Mouse (Mus musculus) liver, adult 2 months (tissue): Measurements from ENCODE around the gene Tmem216. TPM values are rescaled to one million over a fixed set of nuclear protein-coding genes. Genes with fewer than 3 reads are reported as not detected.

ENCODE experiments used
- DNase-seq: peaks from one replicate; pipeline ENCODE4 v3.0.0-alpha.2; 2011; ENCODE audit warnings: low read depth, low spot score; ENCODE audit errors: extremely low read depth
- H3K27ac ChIP-seq: fragments of 200-500 bp; replicated peaks from 2 replicates; pipeline ENCODE4 v1.5.1; 2012; ENCODE audit warnings: low read depth, mild to moderate bottlenecking, control low read depth, inconsistent platforms, low read length; ENCODE audit not compliant: insufficient read depth
- H3K27me3 ChIP-seq: fragments of 200-500 bp; 2 replicates; pipeline ENCODE4 v1.6.1; 2012; ENCODE audit warnings: mild to moderate bottlenecking, moderate library complexity, low read length, inconsistent platforms; ENCODE audit not compliant: control insufficient read depth, insufficient read depth
- H3K36me3 ChIP-seq: fragments of 200-500 bp; 2 replicates; pipeline ENCODE4 v1.6.1; 2012; ENCODE audit warnings: low read length, inconsistent platforms; ENCODE audit not compliant: control insufficient read depth, insufficient read depth
- H3K4me1 ChIP-seq: fragments of 200-500 bp; 2 replicates; pipeline ENCODE4 v1.6.1; 2011; ENCODE audit warnings: low read length; ENCODE audit not compliant: control insufficient read depth, insufficient read depth
- H3K4me3 ChIP-seq: fragments of 200-500 bp; 2 replicates; pipeline ENCODE4 v1.5.1; 2011; ENCODE audit warnings: low read depth, mild to moderate bottlenecking, control low read depth, low read length, moderate library complexity; ENCODE audit not compliant: insufficient read depth
- H3K79me2 ChIP-seq: fragments of 200-500 bp; 2 replicates; pipeline ENCODE4 v1.6.1; 2012; ENCODE audit warnings: inconsistent platforms, mild to moderate bottlenecking, low read length, moderate library complexity; ENCODE audit not compliant: control insufficient read depth, insufficient read depth
- H3K9ac ChIP-seq: fragments of 200-500 bp; 2 replicates; pipeline ENCODE4 v1.6.1; 2012; ENCODE audit warnings: low read depth, mild to moderate bottlenecking, control low read depth, inconsistent platforms, low read length
- CTCF ChIP-seq: fragments of 200-500 bp; IDR thresholded peaks from 2 replicates; pipeline ENCODE4 v1.5.1; 2011; ENCODE audit warnings: low read depth, low read length, control low read depth
- POLR2A ChIP-seq: fragments of 200-500 bp; IDR thresholded peaks from 2 replicates; pipeline ENCODE4 v1.6.1; 2011; ENCODE audit warnings: low read length, control low read depth; ENCODE audit not compliant: insufficient read depth; ENCODE audit errors: extremely low read depth
- WGBS: fragments of 180-500 bp; shearing (Covaris S2); methylation state at CpG from one replicate; pipeline ENCODE4 v1.1.7; 2018; 5-methylcytosine and 5-hydroxymethylcytosine counted together
- polyA plus RNA-seq: library from polyadenylated mRNA; depleted of rRNA; stranded (reverse); fragments of >200 nt; gene quantifications from 2 replicates; pipeline ENCODE4 v1.2.3, GENCODE M21; 2012
- total RNA-seq: library from RNA; depleted of rRNA; stranded (reverse); fragments of >200 nt; gene quantifications from 2 replicates; pipeline ENCODE4 v1.2.3, GENCODE M21; 2014

Tmem216 gene
- total and polyA plus RNA-seq, 2 experiments = 3.7 to 11.3 TPM

DNA sequence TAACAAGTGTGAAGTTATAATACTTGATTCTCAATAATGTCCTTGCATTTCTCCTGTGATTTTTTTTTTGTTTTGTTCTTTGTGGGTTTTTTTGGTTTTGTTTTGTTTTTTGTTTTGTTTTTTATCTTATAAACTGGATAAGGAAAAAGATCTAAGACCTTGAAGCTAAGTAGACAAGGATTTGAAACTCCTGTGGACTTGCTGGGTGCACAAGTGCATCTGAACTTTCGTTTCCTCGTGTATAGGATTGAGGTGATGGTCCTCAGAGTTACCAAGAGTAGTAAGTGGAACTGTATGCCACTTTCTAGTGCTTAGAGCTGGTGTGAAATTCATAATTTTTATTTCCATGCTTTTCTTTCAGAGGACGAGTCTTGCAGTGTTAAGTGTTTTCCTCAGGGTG, 24.1 kb upstream of the Tmem216 start:
- Histone ChIP-seq H3K36me3 (peaks cover 11% of the 10 kb centered on the region; the same call in 1 of the 2 replicates), H3K79me2 (no peaks in the 10 kb centered on the region; the same call in 1 of the 2 replicates), H3K4me1 (peaks cover 6% of the 10 kb centered on the region; the same call in 1 of the 2 replicates), H3K4me3 (no peak overlapping the region), H3K9ac (no peak overlapping the region), H3K27ac (no peak overlapping the region), H3K27me3 (no peaks in the 10 kb centered on the region)
- no peak for DNase-seq
- WGBS = 97% methylated on average over 3 of the region's 3 CpGs
- no peak for TF ChIP-seq POLR2A
- no peak for TF ChIP-seq CTCF

GRCm38 (mm10) chr19:10576690-10577561, 20.9 kb upstream of the Tmem216 start, which contains the start of the genes Cyb561a3 and Tmem138:
Gene Cyb561a3, plus strand, starts transcription at chr19:10577172.
Gene Tmem138, minus strand, starts transcription at chr19:10577362.
- Histone ChIP-seq H3K4me1 (peaks cover 4% of the 10 kb centered on the region; the same call in 1 of the 2 replicates), H3K4me3 (peak within 1 kb of the TSS; percentile 79), H3K27ac (peak within 1 kb of the TSS; percentile 96), H3K27me3 (no peaks in the 10 kb centered on the region), H3K36me3 (peaks cover 12% of the 10 kb centered on the region; the same call in 1 of the 2 replicates), H3K79me2 (no peaks in the 10 kb centered on the region; the same call in 1 of the 2 replicates), H3K9ac (peak within 1 kb of the TSS; percentile 83)
- WGBS = 1% methylated on average over 44 of the region's 44 CpGs
- peak; percentile 87 for TF ChIP-seq POLR2A
- TF ChIP-seq CTCF = peak; percentile 61
- DNase-seq = peak; percentile 88

- TF ChIP-seq POLR2A = no peak
- no peak for TF ChIP-seq CTCF
- H3K27me3 ChIP-seq = no peaks in the 10 kb centered on the region
- H3K36me3 ChIP-seq = peaks cover 3% of the 10 kb centered on the region; the same call in 1 of the 2 replicates
- H3K27ac ChIP-seq = no peak overlapping the region
- H3K79me2 ChIP-seq = no peaks in the 10 kb centered on the region
- peaks cover 2% of the 10 kb centered on the region for H3K4me1 ChIP-seq
- no peak overlapping the region for H3K9ac ChIP-seq
- no peak overlapping the region for H3K4me3 ChIP-seq
- DNase-seq = no peak
- 89% methylated on average over 6 of the region's 6 CpGs for WGBS
These were observed 13.6 kb upstream of the Tmem216 start for GRCm38 (mm10) chr19:10569627-10570026.

DNA sequence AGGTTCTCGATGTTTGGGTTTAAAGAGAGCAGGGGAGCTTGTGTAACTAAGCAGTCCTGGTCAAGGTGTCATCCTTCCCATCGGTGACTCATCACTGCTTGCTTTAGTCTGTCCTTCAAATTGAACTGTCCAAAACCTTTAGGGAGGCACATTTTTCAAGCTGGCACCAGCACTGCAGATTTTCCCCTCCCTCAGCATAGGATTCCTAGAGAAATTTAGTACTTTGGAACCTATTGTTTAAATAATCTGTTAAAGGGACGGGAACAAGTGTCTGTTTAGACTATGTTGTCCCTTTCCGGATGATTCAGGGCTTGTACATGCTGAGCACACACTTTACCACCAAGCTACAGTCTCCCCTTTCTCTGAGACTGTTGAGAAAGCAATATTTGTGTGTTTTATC, 9.2 kb upstream of the Tmem216 start:
- no peak overlapping the region for H3K9ac ChIP-seq
- H3K36me3 ChIP-seq = no peaks in the 10 kb centered on the region
- H3K4me3 ChIP-seq = no peak overlapping the region
- no peak for DNase-seq
- no peak for TF ChIP-seq CTCF
- TF ChIP-seq POLR2A = no peak
- H3K27ac ChIP-seq = 0 out of 2 replicates have a peak overlapping the region, but pooled peaks have one; percentile 44
- WGBS = 12% methylated on average over 4 of the region's 4 CpGs
- H3K79me2 ChIP-seq = no peaks in the 10 kb centered on the region
- H3K27me3 ChIP-seq = no peaks in the 10 kb centered on the region
- H3K4me1 ChIP-seq = peaks cover 4% of the 10 kb centered on the region

- no peaks in the 10 kb centered on the region for H3K79me2 ChIP-seq
- H3K4me1 ChIP-seq = peaks cover 4% of the 10 kb centered on the region
- H3K4me3 ChIP-seq = no peak overlapping the region
- no peak overlapping the region for H3K27ac ChIP-seq
- 85% methylated on average over 6 of the region's 6 CpGs for WGBS
- no peaks in the 10 kb centered on the region for H3K27me3 ChIP-seq
- no peaks in the 10 kb centered on the region for H3K36me3 ChIP-seq
- no peak for DNase-seq
- no peak overlapping the region for H3K9ac ChIP-seq
- no peak for TF ChIP-seq CTCF
- no peak for TF ChIP-seq POLR2A
These were observed 8.2 kb upstream of the Tmem216 start for GRCm38 (mm10) chr19:10564278-10564677.
